Mouse (Mus musculus): ENCODE data around the gene Serpina1e. TPM values are rescaled to one million over a fixed set of nuclear protein-coding genes. Genes with fewer than 3 reads are reported as not detected.

Gene Serpina1e
- total and polyA plus RNA-seq, 3 experiments, result not detected

DNA sequence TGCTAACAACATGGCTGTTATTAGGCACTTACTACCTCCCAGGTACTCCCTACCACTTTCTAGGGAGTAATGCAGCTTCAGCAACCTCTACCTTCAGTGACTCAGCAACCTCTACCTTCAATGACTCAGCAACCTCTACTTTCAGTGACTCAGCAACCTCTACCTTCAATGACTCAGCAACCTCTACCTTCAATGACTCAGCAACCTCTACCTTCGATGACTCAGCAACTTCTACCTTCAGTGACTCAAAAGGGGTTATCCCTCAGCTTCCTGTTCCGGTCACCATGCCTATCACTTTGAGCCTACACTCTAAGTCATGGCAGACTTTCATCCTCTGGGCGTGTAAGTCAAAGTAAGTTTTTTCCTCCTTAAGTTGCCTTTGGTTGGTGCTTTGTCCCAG lies 41.8 kb upstream of the Serpina1e start:
- H3K9me3 ChIP-seq (replicated peaks; ENCODE audit: insufficient read depth, low read length), result no peaks in the 10 kb centered on the region
- no peaks in the 10 kb centered on the region for H3K79me2 ChIP-seq (ENCODE audit: control insufficient read depth, insufficient read depth, low read length, poor library complexity)
- H3K9ac ChIP-seq (ENCODE audit: control insufficient read depth, low read depth, low read length, poor library complexity, severe bottlenecking), result no peak overlapping the region
- H3K27ac ChIP-seq (ENCODE audit: control insufficient read depth, low read depth, low read length), result peak overlapping the region; percentile 28; the same call in 1 of the 2 replicates
- no peak overlapping the region for H3K4me3 ChIP-seq (ENCODE audit: control insufficient read depth in 1 of 2, insufficient read depth in 1 of 2, low read depth in 2 of 2, low read length in 2 of 2)
- no peaks in the 10 kb centered on the region for H3K4me1 ChIP-seq (ENCODE audit: control insufficient read depth in 1 of 2, insufficient read depth in 2 of 2, low read length in 2 of 2)
- H3K36me3 ChIP-seq (ENCODE audit: control insufficient read depth in 1 of 2, insufficient read depth in 2 of 2, low read length in 2 of 2), result no peaks in the 10 kb centered on the region
- TF ChIP-seq UBTF (IDR thresholded peaks at IDR 0.05; ENCODE audit: borderline replicate concordance, insufficient read depth, low read depth, low read length), result no peak
- no peak for TF ChIP-seq E2F4 (IDR thresholded peaks at IDR 0.05; ENCODE audit: borderline replicate concordance, low read depth, low read length)
- no peak for TF ChIP-seq POLR2A (IDR thresholded peaks at IDR 0.05; ENCODE audit: control insufficient read depth in 1 of 2, insufficient read depth in 1 of 2, low read depth in 1 of 2, low read length in 2 of 2, poor library complexity in 1 of 2)
- no peak for TF ChIP-seq GATA1 (IDR thresholded peaks at IDR 0.05; ENCODE audit: low read depth, low read length)
- TF ChIP-seq NELFE (IDR thresholded peaks at IDR 0.05; ENCODE audit: low read depth, low read length), result no peak
- no peak for TF ChIP-seq USF1 (IDR thresholded peaks at IDR 0.05; ENCODE audit: low read depth, low read length)
- TF ChIP-seq CHD2 (IDR thresholded peaks at IDR 0.05; ENCODE audit: low read length), result no peak
- TF ChIP-seq ZC3H11A (IDR thresholded peaks at IDR 0.05; ENCODE audit: low read depth, low read length), result no peak
- TF ChIP-seq ETS1 (IDR thresholded peaks at IDR 0.05; ENCODE audit: low read depth, low read length), result peak; percentile 86
- TF ChIP-seq MYC (IDR thresholded peaks at IDR 0.05; ENCODE audit: low read depth, low read length), result no peak
- TF ChIP-seq RCOR1 (IDR thresholded peaks at IDR 0.05; ENCODE audit: low read depth, low read length), result no peak
- TF ChIP-seq CHD1 (IDR thresholded peaks at IDR 0.05; ENCODE audit: low read depth, low read length), result no peak
- no peak for TF ChIP-seq ZNF384 (IDR thresholded peaks at IDR 0.05; ENCODE audit: low read depth, low read length)
- TF ChIP-seq ZMIZ1 (IDR thresholded peaks at IDR 0.05; ENCODE audit: low read depth, low read length), result no peak
- no peak for TF ChIP-seq MXI1 (IDR thresholded peaks at IDR 0.05; ENCODE audit: low read depth, low read length)
- TF ChIP-seq GABPA (IDR thresholded peaks at IDR 0.05; ENCODE audit: low read depth, low read length), result peak; percentile 88
- TF ChIP-seq TCF12 (IDR thresholded peaks at IDR 0.05; ENCODE audit: low read depth, low read length), result no peak
- peak; percentile 85 for TF ChIP-seq MAFK (IDR thresholded peaks at IDR 0.05; ENCODE audit: borderline replicate concordance, low read depth, low read length)
- no peak for TF ChIP-seq CTCF (IDR thresholded peaks at IDR 0.05 in 2 of 3, conservative IDR thresholded peaks at IDR 0.05 in 1 of 3; ENCODE audit: control insufficient read depth in 1 of 3, insufficient read depth in 1 of 3, low read depth in 2 of 3, low read length in 3 of 3, poor library complexity in 1 of 3, severe bottlenecking in 1 of 3)
- TF ChIP-seq EP300 (IDR thresholded peaks at IDR 0.05; ENCODE audit: low read depth in 1 of 2, low read length in 2 of 2), result peak in 1 of 2 experiments; percentile 45; a peak in 2 of 4 replicates
- no peak for TF ChIP-seq POLR2AphosphoS2 (IDR thresholded peaks at IDR 0.05; ENCODE audit: low read length)
- TF ChIP-seq BHLHE40 (IDR thresholded peaks at IDR 0.05; ENCODE audit: borderline replicate concordance, low read depth, low read length), result no peak
- no peak for TF ChIP-seq TBP (IDR thresholded peaks at IDR 0.05; ENCODE audit: low read depth, low read length)
- TF ChIP-seq POLR2AphosphoS5 (IDR thresholded peaks at IDR 0.05; ENCODE audit: borderline replicate concordance, low read depth, low read length), result no peak
- no peak for TF ChIP-seq MEF2A (IDR thresholded peaks at IDR 0.05; ENCODE audit: extremely low read depth, insufficient replicate concordance, low read depth, low read length, poor library complexity, severe bottlenecking)
- H3K27me3 ChIP-seq (ENCODE audit: control insufficient read depth in 1 of 2, insufficient read depth in 2 of 2, low read length in 2 of 2), result no peaks in the 10 kb centered on the region
- peak; percentile 54 for DNase-seq (ENCODE audit: low read depth, low spot score)

All from MEL (cell line).